Mouse (Mus musculus): ENCODE results near the gene 1700025C18Rik. TPM values are rescaled to one million over a fixed set of nuclear protein-coding genes. Genes with fewer than 3 reads are reported as not detected.
A peak's percentile ranks its signal among the peaks of the same experiment; 100 is the strongest.

The 1700025C18Rik gene
- polyA plus RNA-seq, 1 experiment = not detected

DNA sequence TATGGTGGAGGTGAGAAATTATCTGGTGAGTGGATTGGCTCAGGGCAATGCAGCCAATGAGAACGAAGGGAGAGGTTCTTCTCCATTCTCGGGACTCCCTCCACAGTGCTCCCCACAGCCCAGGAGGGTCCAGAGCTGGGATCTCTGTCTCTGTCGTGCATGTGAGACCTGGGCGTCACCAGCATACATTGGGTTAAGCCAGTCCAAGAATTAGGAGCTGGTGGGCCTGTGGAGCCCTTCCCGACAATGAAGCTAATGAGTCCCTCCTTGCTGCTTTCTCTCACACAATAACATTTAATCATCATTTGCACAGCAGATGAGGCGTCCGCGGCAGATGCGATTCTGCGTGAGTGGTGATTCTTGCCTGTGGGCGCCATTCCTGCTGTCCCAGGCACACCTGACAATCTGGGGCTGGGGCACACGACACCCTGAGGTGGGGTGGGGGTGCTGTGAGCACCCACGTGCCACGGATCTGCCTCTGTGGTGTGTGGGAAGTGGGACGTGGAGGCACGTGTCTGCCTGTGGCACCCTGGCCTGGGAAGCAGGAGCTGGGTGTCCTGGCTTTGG lies 15.0 kb upstream of the 1700025C18Rik start:
- TF ChIP-seq POLR2A (IDR thresholded peaks at IDR 0.05; ENCODE audit: borderline replicate concordance, extremely low read depth, insufficient read depth, insufficient read length, poor library complexity, severe bottlenecking) = no peak
- no peak for TF ChIP-seq CTCF (IDR thresholded peaks at IDR 0.05; ENCODE audit: borderline replicate concordance, extremely low read depth, insufficient read depth, insufficient read length)
- peak; percentile 69 for DNase-seq (ENCODE audit: low read depth)

DNA sequence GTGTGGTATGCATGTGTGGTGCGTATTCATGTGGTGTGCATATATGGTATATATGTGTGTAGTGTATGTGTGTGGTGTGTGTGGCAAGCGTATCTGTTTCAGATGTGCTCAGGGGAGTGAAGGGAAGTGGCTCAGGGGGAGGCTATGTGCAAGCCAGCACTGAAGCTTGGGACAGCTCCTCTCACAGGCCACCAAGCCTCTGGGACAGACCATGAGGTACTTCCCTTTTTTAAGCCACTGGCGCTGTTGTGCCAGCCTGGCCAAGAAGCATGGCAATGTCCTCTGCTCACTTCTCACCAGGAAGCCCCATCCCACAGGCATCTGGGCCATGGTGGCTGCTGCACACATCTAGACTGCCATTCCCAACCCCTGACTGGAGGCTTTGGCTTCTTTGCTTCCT lies 12.4 kb upstream of the 1700025C18Rik start:
- no peak for DNase-seq (ENCODE audit: low read depth)
- TF ChIP-seq CTCF (IDR thresholded peaks at IDR 0.05; ENCODE audit: borderline replicate concordance, extremely low read depth, insufficient read depth, insufficient read length) (no peak), POLR2A (IDR thresholded peaks at IDR 0.05; ENCODE audit: borderline replicate concordance, extremely low read depth, insufficient read depth, insufficient read length, poor library complexity, severe bottlenecking) (no peak)

- TF ChIP-seq POLR2A (IDR thresholded peaks at IDR 0.05; ENCODE audit: borderline replicate concordance, extremely low read depth, insufficient read depth, insufficient read length, poor library complexity, severe bottlenecking) (no peak), CTCF (IDR thresholded peaks at IDR 0.05; ENCODE audit: borderline replicate concordance, extremely low read depth, insufficient read depth, insufficient read length) (no peak)
Observed at GRCm38 (mm10) chr2:165100749-165101148, 10.2 kb upstream of the 1700025C18Rik start.

GRCm38 (mm10) chr2:165098861-165099260 lies 8.3 kb upstream of the 1700025C18Rik start:
- TF ChIP-seq POLR2A (IDR thresholded peaks at IDR 0.05; ENCODE audit: borderline replicate concordance, extremely low read depth, insufficient read depth, insufficient read length, poor library complexity, severe bottlenecking) = no peak
- TF ChIP-seq CTCF (IDR thresholded peaks at IDR 0.05; ENCODE audit: borderline replicate concordance, extremely low read depth, insufficient read depth, insufficient read length) = no peak
- no peak for DNase-seq (ENCODE audit: low read depth)

More at GRCm38 (mm10) chr2:165100749-165101148, 10.2 kb upstream of the 1700025C18Rik start:
- DNase-seq (ENCODE audit: low read depth) = peak; percentile 50

GRCm38 (mm10) chr2:165096367-165096766 lies 5.8 kb upstream of the 1700025C18Rik start:
- no peak for TF ChIP-seq CTCF (IDR thresholded peaks at IDR 0.05; ENCODE audit: borderline replicate concordance, extremely low read depth, insufficient read depth, insufficient read length)
- DNase-seq (ENCODE audit: low read depth) = peak; percentile 93

DNA sequence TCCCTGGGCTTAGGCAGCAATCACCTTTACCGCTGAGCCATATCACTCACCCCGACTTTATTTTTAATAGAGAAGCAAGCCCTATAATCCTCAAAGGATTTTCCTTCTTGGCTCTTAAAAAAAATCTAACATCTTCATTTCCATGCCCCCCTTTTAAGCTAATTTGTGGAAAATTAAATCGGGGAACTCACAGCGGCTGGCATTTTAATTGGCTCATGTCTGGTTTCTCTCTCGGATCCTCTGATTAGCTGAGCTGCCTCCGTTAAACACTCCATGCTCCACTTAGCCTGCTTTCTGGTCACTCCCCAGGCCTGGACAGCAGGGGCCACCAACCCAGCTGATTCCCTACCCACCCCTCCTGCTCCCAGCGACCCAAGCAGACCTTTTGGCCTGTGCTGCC lies 1.8 kb upstream of the 1700025C18Rik start:
- peak; percentile 69 for DNase-seq (ENCODE audit: low read depth)
- TF ChIP-seq CTCF (IDR thresholded peaks at IDR 0.05; ENCODE audit: borderline replicate concordance, extremely low read depth, insufficient read depth, insufficient read length) = no peak

DNA sequence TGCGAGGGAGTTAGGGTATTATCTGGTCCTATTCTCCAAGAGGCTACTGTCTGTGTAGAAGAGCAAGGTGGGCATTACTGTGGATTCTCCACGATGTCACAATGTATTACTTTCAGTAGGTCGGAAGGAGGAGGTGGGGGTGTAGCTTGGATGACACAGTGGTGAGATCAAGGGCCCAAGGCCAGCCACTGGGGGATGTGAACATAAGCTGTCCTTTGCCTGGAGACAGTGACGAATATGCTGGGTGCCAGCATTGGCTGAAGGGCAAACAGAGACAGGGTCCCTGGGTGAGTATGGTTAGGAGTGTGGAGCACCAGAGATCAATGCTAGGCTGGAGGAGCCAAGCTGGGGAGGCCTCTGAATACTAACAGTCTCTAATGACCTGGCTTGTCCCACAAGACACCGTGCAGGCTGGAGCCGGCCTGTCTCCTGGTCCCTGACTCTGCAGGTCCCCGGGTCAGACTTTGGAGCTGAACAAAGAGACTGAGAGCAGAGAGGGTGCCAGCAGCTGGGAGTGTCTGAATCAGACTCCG lies 949 bp upstream of the 1700025C18Rik start:
- TF ChIP-seq CTCF (IDR thresholded peaks at IDR 0.05; ENCODE audit: borderline replicate concordance, extremely low read depth, insufficient read depth, insufficient read length) (no peak), POLR2A (IDR thresholded peaks at IDR 0.05; ENCODE audit: borderline replicate concordance, extremely low read depth, insufficient read depth, insufficient read length, poor library complexity, severe bottlenecking) (no peak)
- DNase-seq (ENCODE audit: low read depth) = no peak

DNA sequence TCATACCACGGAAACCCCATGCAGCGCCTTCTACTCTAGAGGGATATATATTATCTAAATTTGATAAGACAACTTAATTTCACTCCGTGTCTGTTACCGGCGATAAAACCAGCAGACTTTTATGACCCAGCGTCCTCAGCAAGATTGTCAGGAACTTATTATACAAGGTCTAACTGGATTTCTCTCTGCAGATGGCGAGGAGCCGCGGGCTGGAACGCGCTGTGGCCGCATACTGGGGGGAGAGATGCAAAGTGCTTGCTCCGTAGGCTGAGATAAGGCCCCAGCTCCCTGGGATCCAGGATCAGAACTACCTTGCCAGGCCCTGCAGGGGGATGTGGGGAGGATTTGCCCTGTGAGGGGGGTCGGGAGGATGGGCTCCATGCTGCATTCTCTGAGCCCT lies 1.1 kb downstream of the 1700025C18Rik start:
- no peak for TF ChIP-seq POLR2A (IDR thresholded peaks at IDR 0.05; ENCODE audit: borderline replicate concordance, extremely low read depth, insufficient read depth, insufficient read length, poor library complexity, severe bottlenecking)
- no peak for TF ChIP-seq CTCF (IDR thresholded peaks at IDR 0.05; ENCODE audit: borderline replicate concordance, extremely low read depth, insufficient read depth, insufficient read length)
- DNase-seq (ENCODE audit: low read depth) = peak; percentile 70

- TF ChIP-seq CTCF (IDR thresholded peaks at IDR 0.05; ENCODE audit: borderline replicate concordance, extremely low read depth, insufficient read depth, insufficient read length) (no peak), POLR2A (IDR thresholded peaks at IDR 0.05; ENCODE audit: borderline replicate concordance, extremely low read depth, insufficient read depth, insufficient read length, poor library complexity, severe bottlenecking) (no peak)
- peak; percentile 78 for DNase-seq (ENCODE audit: low read depth)
Observed at GRCm38 (mm10) chr2:165086634-165087033, 3.9 kb downstream of the 1700025C18Rik start.

GRCm38 (mm10) chr2:165081257-165081656 lies 9.3 kb downstream of the 1700025C18Rik start:
- TF ChIP-seq CTCF (IDR thresholded peaks at IDR 0.05; ENCODE audit: borderline replicate concordance, extremely low read depth, insufficient read depth, insufficient read length) = no peak
- TF ChIP-seq POLR2A (IDR thresholded peaks at IDR 0.05; ENCODE audit: borderline replicate concordance, extremely low read depth, insufficient read depth, insufficient read length, poor library complexity, severe bottlenecking) = no peak
- DNase-seq (ENCODE audit: low read depth) = no peak

DNA sequence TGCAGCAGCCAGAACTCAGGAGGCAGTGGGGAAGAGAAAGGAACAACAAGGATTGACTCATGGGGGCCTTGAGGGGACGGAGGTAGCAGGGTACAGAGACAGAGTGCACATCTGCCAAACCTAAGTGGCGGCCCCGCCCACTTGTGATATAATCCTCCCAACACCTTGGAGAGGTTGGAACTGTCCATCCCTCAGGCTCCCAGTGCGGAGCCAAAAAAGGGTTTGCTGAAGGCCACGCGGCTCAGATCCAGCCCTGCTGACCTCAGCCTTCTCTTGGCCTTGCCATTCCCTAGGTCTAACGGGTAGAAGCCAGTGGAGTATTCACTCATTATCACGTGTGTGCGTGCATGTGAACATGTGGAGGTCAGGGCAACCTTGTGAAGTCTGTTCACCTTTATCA lies 9.9 kb downstream of the 1700025C18Rik start:
- no peak for DNase-seq (ENCODE audit: low read depth)
- TF ChIP-seq POLR2A (IDR thresholded peaks at IDR 0.05; ENCODE audit: borderline replicate concordance, extremely low read depth, insufficient read depth, insufficient read length, poor library complexity, severe bottlenecking) (no peak), CTCF (IDR thresholded peaks at IDR 0.05; ENCODE audit: borderline replicate concordance, extremely low read depth, insufficient read depth, insufficient read length) (no peak)

GRCm38 (mm10) chr2:165078605-165079004 lies 11.9 kb downstream of the 1700025C18Rik start:
- TF ChIP-seq POLR2A (IDR thresholded peaks at IDR 0.05; ENCODE audit: borderline replicate concordance, extremely low read depth, insufficient read depth, insufficient read length, poor library complexity, severe bottlenecking) (no peak), CTCF (IDR thresholded peaks at IDR 0.05; ENCODE audit: borderline replicate concordance, extremely low read depth, insufficient read depth, insufficient read length) (peak; percentile 62)
- DNase-seq (ENCODE audit: low read depth) = peak; percentile 47

All from brain, embryonic 14.5 days (tissue).